Mouse (Mus musculus): ENCODE data around the gene Eif4g3. TPM values are rescaled to one million over a fixed set of nuclear protein-coding genes. Genes with fewer than 3 reads are reported as not detected.

Gene Eif4g3
- total RNA-seq, 2 experiments from 2014 or later: 90.3 to 107 TPM

- DNase-seq (ENCODE audit: low spot score in 2 of 2): no peak
Measured at GRCm38 (mm10) chr4:138021651-138022050, 28.8 kb downstream of the Eif4g3 start.

GRCm38 (mm10) chr4:138022761-138023160 lies 29.9 kb downstream of the Eif4g3 start:
- DNase-seq (ENCODE audit: low spot score in 2 of 2): no peak

GRCm38 (mm10) chr4:138023403-138024100 lies 30.7 kb downstream of the Eif4g3 start:
- no peak for DNase-seq (ENCODE audit: low spot score in 2 of 2)

- no peak for DNase-seq (ENCODE audit: low spot score in 2 of 2)
Measured at GRCm38 (mm10) chr4:138029168-138029567, 36.3 kb downstream of the Eif4g3 start.

GRCm38 (mm10) chr4:138031828-138032227 lies 39.0 kb downstream of the Eif4g3 start:
- DNase-seq (ENCODE audit: low spot score in 2 of 2): no peak

- no peak for DNase-seq (ENCODE audit: low spot score in 2 of 2)
Measured at GRCm38 (mm10) chr4:138033871-138034270, 41.0 kb downstream of the Eif4g3 start.

GRCm38 (mm10) chr4:138035435-138036120 lies 42.8 kb downstream of the Eif4g3 start:
- no peak for DNase-seq (ENCODE audit: low spot score in 2 of 2)

- no peak for DNase-seq (ENCODE audit: low spot score in 2 of 2)
Measured at GRCm38 (mm10) chr4:138037110-138037509, 44.3 kb downstream of the Eif4g3 start.

GRCm38 (mm10) chr4:138037896-138038295 lies 45.1 kb downstream of the Eif4g3 start:
- DNase-seq (ENCODE audit: low spot score in 2 of 2): no peak

GRCm38 (mm10) chr4:138038365-138039274 lies 45.8 kb downstream of the Eif4g3 start:
- DNase-seq (ENCODE audit: low spot score in 2 of 2): no peak

GRCm38 (mm10) chr4:138039275-138039651 lies 46.4 kb downstream of the Eif4g3 start:
- no peak for DNase-seq (ENCODE audit: low spot score in 2 of 2)

GRCm38 (mm10) chr4:138040589-138040988 lies 47.8 kb downstream of the Eif4g3 start:
- no peak for DNase-seq (ENCODE audit: low spot score in 2 of 2)

GRCm38 (mm10) chr4:138041566-138042256 lies 48.9 kb downstream of the Eif4g3 start:
- no peak for DNase-seq (ENCODE audit: low spot score in 2 of 2)

GRCm38 (mm10) chr4:138042257-138042589 lies 49.4 kb downstream of the Eif4g3 start:
- DNase-seq (ENCODE audit: low spot score in 2 of 2): no peak

GRCm38 (mm10) chr4:138042625-138043024 lies 49.8 kb downstream of the Eif4g3 start:
- no peak for DNase-seq (ENCODE audit: low spot score in 2 of 2)

GRCm38 (mm10) chr4:138044841-138045500 lies 52.1 kb downstream of the Eif4g3 start:
- no peak for DNase-seq (ENCODE audit: low spot score in 2 of 2)

GRCm38 (mm10) chr4:138045809-138046208 lies 53.0 kb downstream of the Eif4g3 start:
- no peak for DNase-seq (ENCODE audit: low spot score in 2 of 2)

- no peak for DNase-seq (ENCODE audit: low spot score in 2 of 2)
Measured at GRCm38 (mm10) chr4:138046371-138046770, 53.5 kb downstream of the Eif4g3 start.

- DNase-seq (ENCODE audit: low spot score in 2 of 2): no peak
Measured at GRCm38 (mm10) chr4:138049547-138049946, 56.7 kb downstream of the Eif4g3 start.

GRCm38 (mm10) chr4:138051488-138051887 lies 58.7 kb downstream of the Eif4g3 start:
- no peak for DNase-seq (ENCODE audit: low spot score in 2 of 2)

GRCm38 (mm10) chr4:138056658-138057057 lies 63.8 kb downstream of the Eif4g3 start:
- no peak for DNase-seq (ENCODE audit: low spot score in 2 of 2)

Data from gastrocnemius, postnatal 4 days (tissue).